Mouse (Mus musculus) stomach, embryonic 14.5 days (tissue): ENCODE data around the gene Rapgef6. TPM values are rescaled to one million over a fixed set of nuclear protein-coding genes. Genes with fewer than 3 reads are reported as not detected.

ENCODE experiments used
- ATAC-seq: fragments of 200-750 bp; cut with Nextera tagmentation; 2 replicates; pipeline ENCODE4 v1.8.0; 2017; ENCODE audit warnings: low read depth, moderate TSS enrichment; ENCODE audit not compliant: insufficient number of reproducible peaks, insufficient read depth, low FRiP score
- H3K27ac ChIP-seq: fragments of 300-500 bp; sonication (generic); 2 replicates; pipeline ENCODE4 v1.5.1; 2014; ENCODE audit warnings: mild to moderate bottlenecking, low read length, moderate library complexity, mixed read lengths
- H3K27me3 ChIP-seq: fragments of 300-500 bp; sonication (generic); 2 replicates; pipeline ENCODE4 v1.6.1; 2014; ENCODE audit warnings: low read length, control low read depth, mixed read lengths; ENCODE audit not compliant: control insufficient read depth, insufficient read depth
- H3K36me3 ChIP-seq: fragments of 300-500 bp; sonication (generic); 2 replicates; pipeline ENCODE4 v1.6.1; 2014; ENCODE audit warnings: mild to moderate bottlenecking, control low read depth, low read length, moderate library complexity, mixed read lengths; ENCODE audit not compliant: control insufficient read depth, insufficient read depth
- H3K4me1 ChIP-seq: fragments of 300-500 bp; sonication (generic); 2 replicates; pipeline ENCODE4 v1.6.1; 2014; ENCODE audit warnings: low read length, control low read depth, mixed read lengths; ENCODE audit not compliant: control insufficient read depth, insufficient read depth
- H3K4me2 ChIP-seq: fragments of 300-500 bp; sonication (generic); replicated peaks from 2 replicates; pipeline ENCODE4 v1.6.1; 2014; ENCODE audit warnings: low read depth, low read length, control low read depth
- H3K4me3 ChIP-seq: fragments of 300-500 bp; sonication (generic); 2 replicates; pipeline ENCODE4 v1.5.1; 2014; ENCODE audit warnings: low read depth, low read length, control low read depth
- H3K9ac ChIP-seq: fragments of 300-500 bp; sonication (generic); replicated peaks from 2 replicates; pipeline ENCODE4 v1.6.1; 2014; ENCODE audit warnings: low read depth, mild to moderate bottlenecking, control low read depth, low read length, moderate library complexity, mixed read lengths
- H3K9me3 ChIP-seq: fragments of 300-500 bp; sonication (generic); 2 replicates; pipeline ENCODE4 v1.6.1; 2016; ENCODE audit warnings: low read depth, low read length, control low read depth; ENCODE audit not compliant: control insufficient read depth
- WGBS: fragments of 180-500 bp; shearing (Covaris S2); extraction: QIAGEN DNeasy Blood & Tissue Kit; methylation state at CpG from one replicate; pipeline ENCODE4 v1.1.7; 2014; 5-methylcytosine and 5-hydroxymethylcytosine counted together
- polyA plus RNA-seq: library from polyadenylated mRNA; unstranded; fragments of >200 nt; fragmentation: Nextera tagmentation; extraction: Ambion mirVana; gene quantifications from 2 replicates; pipeline ENCODE4 v1.2.1, GENCODE M21; 2014

The Rapgef6 gene
- polyA plus RNA-seq, 1 experiment from 2014 or later = 39.4 TPM

DNA sequence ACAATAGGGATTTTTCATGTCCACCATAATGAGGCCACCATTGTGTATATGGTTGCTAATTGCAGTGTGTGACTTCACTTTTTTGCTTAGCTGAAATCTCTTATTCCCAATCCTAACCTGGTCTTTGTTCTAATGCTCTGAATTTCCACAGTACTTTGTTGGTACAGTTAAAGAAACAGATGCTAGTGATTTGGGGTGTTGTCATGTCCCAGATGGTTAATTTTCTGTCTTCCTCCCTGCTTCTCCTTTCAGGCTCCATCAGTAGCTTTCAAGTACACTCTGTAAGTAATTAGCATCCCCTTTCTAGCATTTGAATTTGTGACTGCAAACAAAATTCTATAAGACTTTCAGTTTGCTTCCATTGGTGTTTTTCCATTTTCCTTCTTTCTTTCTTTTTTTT, 17.7 kb downstream of the Rapgef6 start:
- no peak overlapping the region for H3K9ac ChIP-seq
- no peak for ATAC-seq
- no peaks in the 10 kb centered on the region for H3K36me3 ChIP-seq
- H3K4me1 ChIP-seq = 0 out of 2 replicates have a peak, but pooled peaks cover 5% of the 10 kb centered on the region
- H3K27me3 ChIP-seq = no peaks in the 10 kb centered on the region
- no peak overlapping the region for H3K4me2 ChIP-seq
- no peak overlapping the region for H3K4me3 ChIP-seq
- H3K27ac ChIP-seq = no peak overlapping the region
- no peaks in the 10 kb centered on the region for H3K9me3 ChIP-seq

DNA sequence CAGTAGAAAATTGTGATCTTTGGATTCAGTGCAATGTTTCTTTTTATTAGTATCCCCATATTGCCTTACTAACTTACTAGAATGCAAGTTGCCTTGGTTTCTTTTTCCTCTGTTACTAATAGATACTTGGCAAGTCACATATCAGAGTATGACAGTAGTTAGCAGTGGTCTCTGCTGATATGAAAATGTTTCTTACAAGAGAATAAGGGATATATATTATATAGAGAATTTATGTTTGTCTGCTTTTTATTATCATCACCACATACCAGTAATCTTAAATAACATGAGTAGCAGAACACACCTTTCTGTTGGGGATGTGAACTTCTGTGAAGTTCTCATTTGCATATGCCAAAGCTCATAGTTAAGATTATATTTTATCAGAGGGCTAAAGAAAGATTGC, 19.8 kb downstream of the Rapgef6 start:
- no peaks in the 10 kb centered on the region for H3K9me3 ChIP-seq
- H3K4me2 ChIP-seq = no peak overlapping the region
- H3K9ac ChIP-seq = no peak overlapping the region
- no peak overlapping the region for H3K27ac ChIP-seq
- H3K36me3 ChIP-seq = no peaks in the 10 kb centered on the region
- H3K27me3 ChIP-seq = no peaks in the 10 kb centered on the region
- 0 out of 2 replicates have a peak, but pooled peaks cover 5% of the 10 kb centered on the region for H3K4me1 ChIP-seq
- no peak overlapping the region for H3K4me3 ChIP-seq
- no peak for ATAC-seq

DNA sequence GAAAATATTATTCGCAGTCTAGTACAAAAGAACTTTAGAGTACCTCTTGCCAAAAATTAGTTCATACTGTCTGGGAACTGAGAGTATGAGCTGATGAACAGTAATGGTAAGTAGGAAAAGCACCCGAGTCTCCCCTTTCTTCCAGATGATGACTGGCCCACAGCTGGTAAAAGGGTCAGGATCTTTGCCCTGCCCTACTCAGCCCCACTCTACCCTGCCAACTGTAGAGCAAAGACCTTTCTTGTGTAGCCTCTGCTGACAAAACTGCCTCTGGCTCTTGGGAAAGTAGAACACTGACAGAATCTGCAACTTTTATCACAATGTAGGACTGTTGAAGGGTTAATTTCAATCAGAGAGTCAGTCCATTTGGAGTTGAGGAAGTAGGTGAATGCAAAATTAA, 32.3 kb downstream of the Rapgef6 start:
- H3K9ac ChIP-seq = no peak overlapping the region
- H3K4me1 ChIP-seq = no peaks in the 10 kb centered on the region
- no peaks in the 10 kb centered on the region for H3K9me3 ChIP-seq
- no peaks in the 10 kb centered on the region for H3K36me3 ChIP-seq
- no peak overlapping the region for H3K4me2 ChIP-seq
- no peaks in the 10 kb centered on the region for H3K27me3 ChIP-seq
- H3K27ac ChIP-seq = no peak overlapping the region
- H3K4me3 ChIP-seq = no peak overlapping the region
- 85% methylated on average over 2 of the region's 2 CpGs for WGBS
- ATAC-seq = no peak

DNA sequence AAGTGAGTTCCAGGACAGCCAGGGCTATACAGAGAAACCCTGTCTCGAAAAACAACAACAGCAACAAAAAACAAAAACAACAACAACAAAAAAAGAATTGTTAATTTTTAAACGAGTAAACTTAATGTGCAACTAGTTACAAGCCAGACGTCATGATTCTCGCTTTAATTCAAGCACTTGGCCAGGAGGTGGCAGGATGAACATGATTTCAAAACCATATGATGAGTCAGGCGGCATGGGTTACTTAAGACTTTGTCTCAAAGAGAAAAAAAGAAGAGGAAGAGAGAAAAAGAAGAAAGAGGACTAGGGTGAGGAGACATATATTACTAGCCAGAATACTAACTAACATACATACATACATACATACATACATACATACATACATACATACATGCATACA, 40.1 kb downstream of the Rapgef6 start:
- Histone ChIP-seq H3K27ac (no peak overlapping the region), H3K4me2 (no peak overlapping the region), H3K4me3 (no peak overlapping the region), H3K36me3 (no peaks in the 10 kb centered on the region; the same call in 1 of the 2 replicates), H3K4me1 (no peaks in the 10 kb centered on the region), H3K27me3 (no peaks in the 10 kb centered on the region), H3K9me3 (no peaks in the 10 kb centered on the region), H3K9ac (no peak overlapping the region)
- no peak for ATAC-seq
- WGBS = 89% methylated on average over 5 of the region's 5 CpGs

DNA sequence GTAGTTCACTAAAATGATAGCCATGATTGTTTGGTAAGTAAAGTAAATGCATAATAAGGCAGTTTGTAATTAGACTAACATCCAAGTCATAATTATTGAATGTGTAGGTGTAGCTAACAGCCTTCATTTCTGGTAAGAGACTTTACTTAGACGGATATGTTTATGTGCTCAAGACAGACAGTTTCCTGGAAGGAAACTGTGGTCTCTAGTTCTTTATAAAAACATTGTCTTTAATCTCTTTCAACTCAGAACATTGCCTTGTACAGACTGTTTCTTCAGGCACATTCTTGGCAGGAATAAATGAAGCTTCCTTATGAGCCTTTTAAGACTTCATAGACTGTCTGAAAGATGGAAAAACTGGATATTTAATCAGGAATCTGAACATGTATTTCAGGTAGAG, 45.3 kb downstream of the Rapgef6 start:
- Histone ChIP-seq H3K4me3 (no peak overlapping the region), H3K9ac (no peak overlapping the region), H3K9me3 (no peaks in the 10 kb centered on the region), H3K4me2 (no peak overlapping the region), H3K27ac (no peak overlapping the region), H3K4me1 (no peaks in the 10 kb centered on the region), H3K36me3 (no peaks in the 10 kb centered on the region), H3K27me3 (no peaks in the 10 kb centered on the region)
- 52% methylated on average over 1 of the region's 1 CpGs for WGBS
- no peak for ATAC-seq

DNA sequence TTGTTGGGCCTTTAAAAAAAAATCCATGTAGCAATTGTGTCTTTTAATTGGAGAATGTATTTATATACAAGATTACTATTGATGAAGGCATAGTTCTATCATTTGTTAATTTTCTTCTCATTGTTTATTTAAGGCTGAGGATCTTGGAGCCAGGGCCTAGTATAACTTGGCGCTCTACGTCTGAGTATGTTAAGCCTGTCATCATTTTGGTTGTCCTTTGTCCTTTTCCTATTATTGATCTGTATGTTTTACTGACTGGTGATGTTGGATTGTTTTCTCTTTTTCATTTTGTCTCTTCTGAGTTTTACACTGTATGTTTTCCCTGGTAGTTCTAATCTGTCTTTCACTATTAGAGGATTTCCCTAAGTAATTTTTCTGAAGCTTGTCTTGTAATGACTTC, 52.1 kb downstream of the Rapgef6 start:
- WGBS = 77% methylated on average over 2 of the region's 2 CpGs
- Histone ChIP-seq H3K27ac (no peak overlapping the region), H3K4me3 (no peak overlapping the region), H3K36me3 (no peaks in the 10 kb centered on the region), H3K4me1 (no peaks in the 10 kb centered on the region), H3K9ac (no peak overlapping the region), H3K9me3 (no peaks in the 10 kb centered on the region), H3K27me3 (no peaks in the 10 kb centered on the region), H3K4me2 (no peak overlapping the region)
- ATAC-seq = no peak

DNA sequence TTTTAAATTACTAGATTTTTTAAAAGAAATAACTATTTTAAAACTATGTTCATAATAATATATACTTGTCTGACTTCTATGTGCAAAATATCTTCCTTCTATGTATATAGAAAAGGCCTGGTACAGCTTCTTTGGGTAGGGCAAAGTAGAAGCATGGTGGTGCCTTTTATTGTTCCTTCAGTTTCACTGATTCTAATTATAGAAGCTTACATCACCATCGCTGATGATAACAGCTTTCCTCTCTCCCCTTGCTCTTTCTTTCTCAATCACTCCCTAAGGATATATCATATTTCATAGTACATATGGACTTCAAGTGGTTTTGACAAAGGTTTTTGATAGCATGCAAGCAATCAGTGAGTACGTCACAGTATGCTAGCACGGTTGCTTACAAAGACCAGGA, 69.9 kb downstream of the Rapgef6 start:
- H3K4me1 ChIP-seq = no peaks in the 10 kb centered on the region
- no peak for ATAC-seq
- 70% methylated on average over 3 of the region's 3 CpGs for WGBS
- H3K27ac ChIP-seq = no peak overlapping the region
- no peak overlapping the region for H3K9ac ChIP-seq
- no peaks in the 10 kb centered on the region for H3K27me3 ChIP-seq
- no peaks in the 10 kb centered on the region for H3K9me3 ChIP-seq
- H3K4me3 ChIP-seq = no peak overlapping the region
- no peak overlapping the region for H3K4me2 ChIP-seq
- no peaks in the 10 kb centered on the region for H3K36me3 ChIP-seq

DNA sequence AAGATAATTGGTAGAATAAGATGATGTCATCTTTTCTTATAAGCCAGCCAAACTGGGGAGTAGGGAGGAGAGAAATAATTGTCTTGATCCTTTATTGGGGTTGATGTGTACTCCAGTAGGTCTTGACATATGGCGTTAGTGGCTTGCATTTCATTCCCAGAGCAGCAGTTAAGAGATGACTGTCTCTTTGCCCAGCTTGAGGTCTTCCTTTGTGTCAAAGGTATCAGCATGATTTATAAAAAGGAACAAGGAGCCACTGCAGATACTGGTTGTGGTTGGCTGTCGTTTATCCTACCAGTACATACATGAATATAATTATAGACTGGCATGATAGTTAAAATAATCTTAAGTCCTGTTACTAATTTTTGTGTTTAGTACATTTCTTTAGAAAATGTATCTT, 71.4 kb downstream of the Rapgef6 start:
- no peaks in the 10 kb centered on the region for H3K36me3 ChIP-seq
- no peaks in the 10 kb centered on the region for H3K9me3 ChIP-seq
- H3K27ac ChIP-seq = no peak overlapping the region
- no peaks in the 10 kb centered on the region for H3K4me1 ChIP-seq
- 80% methylated on average over 2 of the region's 2 CpGs for WGBS
- H3K4me3 ChIP-seq = no peak overlapping the region
- no peak overlapping the region for H3K4me2 ChIP-seq
- no peak for ATAC-seq
- H3K9ac ChIP-seq = no peak overlapping the region
- H3K27me3 ChIP-seq = no peaks in the 10 kb centered on the region

DNA sequence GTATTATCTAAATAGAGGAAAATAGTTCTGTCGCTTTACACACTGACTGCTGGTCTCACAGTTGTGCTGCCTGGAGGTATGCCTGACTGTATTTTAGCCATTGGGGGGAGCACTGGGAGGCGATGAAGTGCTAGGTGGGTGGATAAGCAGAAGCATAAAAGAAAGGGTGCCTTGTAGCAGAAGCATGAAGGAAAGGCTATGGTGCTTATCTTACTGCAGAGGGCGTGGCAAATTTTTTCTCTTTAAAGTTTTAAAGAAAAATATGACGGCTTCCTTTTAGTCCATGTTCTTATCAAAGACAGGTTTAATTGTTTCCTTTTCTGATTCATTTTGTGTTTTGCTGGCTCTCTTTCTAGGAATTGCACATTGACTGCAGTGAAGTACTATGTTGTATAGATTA, 72.4 kb downstream of the Rapgef6 start:
- Histone ChIP-seq H3K9me3 (no peaks in the 10 kb centered on the region), H3K4me2 (no peak overlapping the region), H3K27ac (no peak overlapping the region), H3K4me3 (no peak overlapping the region), H3K27me3 (no peaks in the 10 kb centered on the region), H3K36me3 (no peaks in the 10 kb centered on the region), H3K4me1 (no peaks in the 10 kb centered on the region), H3K9ac (no peak overlapping the region)
- WGBS = 65% methylated on average over 4 of the region's 4 CpGs
- no peak for ATAC-seq
